Mouse (Mus musculus): ENCODE measurements around the gene Casp9. TPM values are rescaled to one million over a fixed set of nuclear protein-coding genes. Genes with fewer than 3 reads are reported as not detected.

The Casp9 gene
- polyA plus RNA-seq, 1 experiment, result 22.3 TPM

DNA sequence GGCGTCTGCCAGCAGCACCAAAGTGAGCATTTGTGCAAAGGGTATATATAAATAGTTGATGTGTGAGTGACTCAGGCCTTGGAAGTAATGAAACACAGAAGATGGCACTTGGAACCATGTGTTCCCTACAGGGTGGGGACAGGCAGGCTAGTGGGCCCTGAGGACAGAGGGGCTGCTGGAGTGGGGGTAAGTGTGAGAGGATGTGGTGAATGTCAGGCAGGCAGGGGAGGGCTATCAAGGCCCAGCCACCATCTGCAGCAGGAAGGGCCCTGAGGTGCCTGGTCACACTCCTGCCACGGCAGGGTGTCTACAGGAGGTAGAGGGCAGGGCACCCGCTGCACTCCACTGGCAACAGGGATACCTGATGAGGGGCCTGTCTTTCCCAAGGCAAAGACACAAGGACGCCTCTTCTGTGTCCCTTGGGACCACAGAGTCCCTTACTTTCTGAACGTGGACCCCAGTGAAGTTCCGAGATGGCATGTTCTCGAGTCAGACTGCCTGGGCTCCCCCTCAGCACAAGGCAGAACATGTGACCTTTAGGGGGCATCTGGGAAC is 70.4 kb downstream of the Casp9 start:
- no peak for TF ChIP-seq GATA1 (IDR thresholded peaks at IDR 0.05; ENCODE audit: low read length)

- no peak for TF ChIP-seq GATA1 (IDR thresholded peaks at IDR 0.05; ENCODE audit: low read length)
Measured at GRCm38 (mm10) chr4:141864506-141864905, 71.1 kb downstream of the Casp9 start.

- no peak for TF ChIP-seq GATA1 (IDR thresholded peaks at IDR 0.05; ENCODE audit: low read length)
Measured at GRCm38 (mm10) chr4:141865006-141865405, 71.6 kb downstream of the Casp9 start.

Other genes with a start within 250 kb of the Casp9 start
- gene Fblim1, start 187.5 kb upstream of the Casp9 start, polyA plus RNA-seq (2012), result not detected in 2 replicates
- not detected in 2 replicates for gene Tmem82, start 175.0 kb upstream of the Casp9 start, polyA plus RNA-seq (2012)
- not detected in 2 replicates for gene Slc25a34, start 169.8 kb upstream of the Casp9 start, polyA plus RNA-seq (2012)
- gene Plekhm2, start 128.7 kb upstream of the Casp9 start, polyA plus RNA-seq (2012), result 19.5 and 20.7 TPM in 2 replicates
- gene Rsc1a1, start 108.0 kb upstream of the Casp9 start, polyA plus RNA-seq (2012), result 3.3 TPM in 1 of 2 replicates, not detected in the other
- 10.5 and 19.5 TPM in 2 replicates for gene Ddi2, start 70.2 kb upstream of the Casp9 start, polyA plus RNA-seq (2012)
- gene Agmat, start 46.9 kb upstream of the Casp9 start, polyA plus RNA-seq (2012), result 0.10 and 0.19 TPM in 2 replicates
- gene Dnajc16, start 2.7 kb upstream of the Casp9 start, polyA plus RNA-seq (2012), result 3.0 and 3.2 TPM in 2 replicates
- not detected in 2 replicates for gene Cela2a, start 32.5 kb downstream of the Casp9 start, polyA plus RNA-seq (2012)
- not detected in 2 replicates for gene Ctrc, start 52.7 kb downstream of the Casp9 start, polyA plus RNA-seq (2012)
- gene Efhd2, start 81.3 kb downstream of the Casp9 start, polyA plus RNA-seq (2012), result 70.4 and 72.2 TPM in 2 replicates
- gene Fhad1, start 221.5 kb downstream of the Casp9 start, polyA plus RNA-seq (2012), result not detected in 2 replicates